Comparison of ENCODE assay signal across 8 mouse cellular contexts in the genomic region with DNA sequence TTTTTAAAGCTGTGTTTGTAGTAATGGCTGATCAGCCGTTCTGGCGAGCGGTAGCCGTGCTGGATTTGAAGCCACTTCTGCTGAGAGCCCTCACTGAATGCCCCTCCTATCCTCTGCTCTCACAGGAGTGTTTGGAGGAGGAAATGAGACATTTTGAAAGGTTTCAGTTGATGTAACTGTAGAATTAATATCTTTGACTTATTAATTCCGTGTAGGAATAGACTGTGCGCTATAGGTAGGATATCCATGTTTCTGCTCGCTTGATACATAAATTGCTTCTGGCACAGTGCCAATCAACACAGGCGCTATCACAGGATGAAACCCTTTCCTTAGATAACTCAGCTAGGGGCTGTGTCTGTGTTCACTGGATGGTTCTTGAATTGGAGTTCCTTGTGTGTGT.
A peak's percentile ranks its signal among the peaks of the same experiment; 100 is the strongest.
DNase-seq lines count a peak whose midpoint lies in the region; ATAC-seq and TF ChIP-seq lines count a peak whose summit lies in the region.

No protein-coding gene starts in this region.

- WGBS in hindbrain, embryonic 14.5 days = 33% methylated on average over 8 of the region's 8 CpGs
- WGBS in midbrain, postnatal 0 days = 25% methylated on average over 8 of the region's 8 CpGs

- H3K36me3 ChIP-seq in hindbrain, embryonic 14.5 days (replicated peaks; ENCODE audit: control insufficient read depth, insufficient read depth) = no peaks in the 10 kb centered on the region
- H3K36me3 ChIP-seq in midbrain, postnatal 0 days (ENCODE audit: insufficient read depth, low read length) = no peaks in the 10 kb centered on the region

- DNase-seq in layer of hippocampus, adult 2 months (ENCODE audit: low spot score in 2 of 2) = no peak
- DNase-seq in layer of hippocampus, postnatal 36 days = no peak
- DNase-seq in brain, embryonic 14.5 days (ENCODE audit: low read depth) = peak; percentile 75
- DNase-seq in hindbrain, embryonic 14.5 days (ENCODE audit: low spot score) = peak; percentile 66
- peak; percentile 43 for DNase-seq in midbrain, postnatal 0 days (ENCODE audit: low spot score)
- no peak for DNase-seq in right cerebral cortex, adult 18-20 months
- no peak for DNase-seq in adrenal gland, postnatal 25 days
- DNase-seq in left cerebral cortex, postnatal 25 days (ENCODE audit: low spot score in 2 of 2) = no peak

- H3K27ac ChIP-seq in layer of hippocampus, adult 2 months = peak overlapping the region; percentile 85
- peak overlapping the region; percentile 77 for H3K27ac ChIP-seq in hindbrain, embryonic 14.5 days
- H3K27ac ChIP-seq in midbrain, postnatal 0 days (ENCODE audit: low read depth, low read length) = peak overlapping the region; percentile 44; the same call in 1 of the 2 replicates

- H3K27me3 ChIP-seq in hindbrain, embryonic 14.5 days (ENCODE audit: control insufficient read depth, insufficient read depth, low read length) = no peaks in the 10 kb centered on the region
- no peaks in the 10 kb centered on the region for H3K27me3 ChIP-seq in midbrain, postnatal 0 days (ENCODE audit: insufficient read depth, low read length)

- TF ChIP-seq POLR2A in brain, embryonic 14.5 days (IDR thresholded peaks at IDR 0.05; ENCODE audit: borderline replicate concordance, extremely low read depth, insufficient read depth, insufficient read length, poor library complexity, severe bottlenecking) = no peak

- TF ChIP-seq CTCF in layer of hippocampus, adult 2 months (conservative IDR thresholded peaks at IDR 0.05) = no peak
- TF ChIP-seq CTCF in brain, embryonic 14.5 days (IDR thresholded peaks at IDR 0.05; ENCODE audit: borderline replicate concordance, extremely low read depth, insufficient read depth, insufficient read length) = no peak
- no peak for TF ChIP-seq CTCF in midbrain, postnatal 0 days (IDR thresholded peaks at IDR 0.05)

- no peaks in the 10 kb centered on the region for H3K9me3 ChIP-seq in hindbrain, embryonic 14.5 days (ENCODE audit: control insufficient read depth, low read length)
- no peaks in the 10 kb centered on the region for H3K9me3 ChIP-seq in midbrain, postnatal 0 days (ENCODE audit: low read length)

- 0 out of 2 replicates have a peak overlapping the region, but pooled peaks have one; percentile 7 for H3K9ac ChIP-seq in hindbrain, embryonic 14.5 days
- no peak overlapping the region for H3K9ac ChIP-seq in midbrain, postnatal 0 days (replicated peaks; ENCODE audit: low read length, poor library complexity, severe bottlenecking)

- H3K4me2 ChIP-seq in hindbrain, embryonic 14.5 days (replicated peaks) = peak overlapping the region; percentile 36
- H3K4me2 ChIP-seq in midbrain, postnatal 0 days (ENCODE audit: low read depth, low read length, poor library complexity, severe bottlenecking) = peak overlapping the region; percentile 36

- H3K4me3 ChIP-seq in layer of hippocampus, adult 2 months = no peak overlapping the region; the same call in 1 of the 2 replicates
- H3K4me3 ChIP-seq in hindbrain, embryonic 14.5 days (replicated peaks; ENCODE audit: low read length) = no peak overlapping the region
- H3K4me3 ChIP-seq in midbrain, postnatal 0 days (ENCODE audit: low read depth, low read length) = no peak overlapping the region

- peaks cover 31% of the 10 kb centered on the region for H3K4me1 ChIP-seq in hindbrain, embryonic 14.5 days (replicated peaks; ENCODE audit: control insufficient read depth, insufficient read depth, low read length)
- peaks cover 14% of the 10 kb centered on the region for H3K4me1 ChIP-seq in midbrain, postnatal 0 days (ENCODE audit: insufficient read depth, low read length)

- intact Hi-C loops in left cerebral cortex, postnatal 25 days (cut with DNase I) = no loop called here

- ATAC-seq in hindbrain, embryonic 14.5 days (ENCODE audit: low FRiP score) = no peak
- ATAC-seq in midbrain, postnatal 0 days (ENCODE audit: low FRiP score) = 0 out of 2 replicates have a peak, but pooled peaks have one; percentile 14

Comparison
In these comparisons a context has a peak if more than half of its experiments do, and no peak if none do; other contexts are left out.
1. DNase-seq: peak in brain, embryonic 14.5 days (single experiment), hindbrain, embryonic 14.5 days (single experiment) and midbrain, postnatal 0 days (single experiment); none in layer of hippocampus, adult 2 months (0 of 2), layer of hippocampus, postnatal 36 days (0 of 2), right cerebral cortex, adult 18-20 months (single experiment), adrenal gland, postnatal 25 days (single experiment) and left cerebral cortex, postnatal 25 days (0 of 2).
2. Peak in every context shown above with its lines, with median percentiles within 50 percentile points of each other: H3K27ac ChIP-seq.